Mouse (Mus musculus): Measurements from ENCODE around the gene Mfsd6. TPM values are rescaled to one million over a fixed set of nuclear protein-coding genes. Genes with fewer than 3 reads are reported as not detected.

Mfsd6 gene
- polyA plus RNA-seq, 1 experiment from 2014 or later, result 0.73 TPM

- Histone ChIP-seq H3K4me3 (no peak overlapping the region), H3K9me3 (replicated peaks) (no peaks in the 10 kb centered on the region), H3K36me3 (peaks cover 29% of the 10 kb centered on the region), H3K27ac (peak overlapping the region; percentile 42), H3K27me3 (ENCODE audit: low read depth, poor library complexity, severe bottlenecking) (no peaks in the 10 kb centered on the region), H3K4me1 (peaks cover 17% of the 10 kb centered on the region; the same call in 1 of the 2 replicates)
- 53% methylated on average over 3 of the region's 3 CpGs for WGBS
- peak; percentile 75 for DNase-seq (ENCODE audit: low spot score)
Observed at GRCm38 (mm10) chr1:52652601-52653253, 74.5 kb downstream of the Mfsd6 start.

GRCm38 (mm10) chr1:52650066-52650465 lies 77.2 kb downstream of the Mfsd6 start:
- Histone ChIP-seq H3K9me3 (replicated peaks) (no peaks in the 10 kb centered on the region), H3K27ac (no peak overlapping the region), H3K4me3 (no peak overlapping the region), H3K27me3 (ENCODE audit: low read depth, poor library complexity, severe bottlenecking) (no peaks in the 10 kb centered on the region), H3K36me3 (peaks cover 50% of the 10 kb centered on the region), H3K4me1 (peaks cover 17% of the 10 kb centered on the region; the same call in 1 of the 2 replicates)
- 82% methylated on average over 5 of the region's 5 CpGs for WGBS
- DNase-seq (ENCODE audit: low spot score), result no peak

DNA sequence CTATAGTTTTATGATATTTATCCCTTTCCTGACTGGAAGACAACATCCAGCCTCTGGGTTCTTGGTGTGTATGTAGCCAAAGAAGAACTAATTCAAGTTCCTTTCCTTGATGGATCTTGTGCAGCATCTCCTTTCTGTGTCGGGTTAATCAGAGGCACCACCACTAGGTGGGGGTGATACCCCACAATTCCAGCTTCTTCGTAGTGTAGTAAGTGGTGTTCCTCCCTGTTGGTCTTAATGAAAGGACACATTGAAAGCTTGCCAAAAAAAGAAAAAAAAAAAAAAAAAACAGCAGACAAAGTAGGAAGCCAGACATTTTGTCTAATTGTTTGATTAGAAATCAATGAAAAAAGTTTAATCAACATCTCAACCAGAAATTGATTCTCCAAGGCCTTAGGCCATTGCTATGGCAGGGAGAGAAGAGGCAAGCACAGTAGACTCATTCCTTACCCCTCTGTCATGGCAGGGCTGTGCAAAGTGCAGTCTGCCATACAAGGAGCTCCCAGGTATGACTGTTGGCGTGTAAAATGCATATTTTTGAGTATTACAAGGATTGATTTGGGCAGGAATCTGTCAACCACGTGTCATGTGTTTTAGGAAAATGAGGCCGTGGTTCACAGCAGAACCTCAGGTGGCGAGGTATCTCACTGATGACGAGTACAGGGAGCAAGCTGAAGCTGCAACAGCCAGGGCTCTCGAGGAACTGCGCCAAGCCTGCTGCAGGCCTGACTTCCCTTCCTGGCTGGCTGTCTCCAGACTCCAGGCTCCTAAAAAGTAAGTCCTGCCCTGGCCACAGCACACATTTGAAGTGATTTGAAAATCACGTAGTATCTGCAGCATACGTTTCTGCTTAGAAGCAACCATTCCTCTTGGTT lies 78.9 kb downstream of the Mfsd6 start:
- 84% methylated on average over 11 of the region's 11 CpGs for WGBS
- Histone ChIP-seq H3K9me3 (replicated peaks) (no peaks in the 10 kb centered on the region), H3K4me1 (peaks cover 16% of the 10 kb centered on the region; the same call in 1 of the 2 replicates), H3K4me3 (no peak overlapping the region), H3K27ac (no peak overlapping the region), H3K36me3 (peaks cover 61% of the 10 kb centered on the region), H3K27me3 (ENCODE audit: low read depth, poor library complexity, severe bottlenecking) (no peaks in the 10 kb centered on the region)
- DNase-seq (ENCODE audit: low spot score), result peak; percentile 50

DNA sequence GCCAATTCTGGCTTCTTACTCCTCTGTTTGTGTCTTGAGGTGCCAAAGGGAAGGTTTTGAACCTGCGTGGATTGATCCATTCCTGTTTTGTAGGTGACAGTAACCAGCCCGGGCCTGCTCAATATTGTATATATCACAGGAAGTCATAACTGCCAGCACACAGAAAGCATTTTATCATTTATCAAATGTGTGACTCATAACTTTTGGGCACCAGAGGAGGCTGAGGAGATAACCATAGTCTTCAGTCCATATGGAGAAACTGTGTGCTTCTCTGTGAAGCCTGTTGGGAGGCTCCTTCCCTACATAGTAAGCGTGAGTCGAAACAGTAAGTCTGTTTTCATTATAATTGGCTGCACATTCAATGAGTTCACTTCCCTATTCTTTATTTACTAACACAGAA lies 86.5 kb downstream of the Mfsd6 start:
- DNase-seq (ENCODE audit: low spot score), result no peak
- H3K27me3 ChIP-seq (ENCODE audit: low read depth, poor library complexity, severe bottlenecking), result no peaks in the 10 kb centered on the region
- H3K4me3 ChIP-seq, result no peak overlapping the region
- H3K36me3 ChIP-seq, result peaks cover 58% of the 10 kb centered on the region
- 93% methylated on average over 4 of the region's 4 CpGs for WGBS
- H3K4me1 ChIP-seq, result no peaks in the 10 kb centered on the region
- no peak overlapping the region for H3K27ac ChIP-seq
- no peaks in the 10 kb centered on the region for H3K9me3 ChIP-seq (replicated peaks)

DNA sequence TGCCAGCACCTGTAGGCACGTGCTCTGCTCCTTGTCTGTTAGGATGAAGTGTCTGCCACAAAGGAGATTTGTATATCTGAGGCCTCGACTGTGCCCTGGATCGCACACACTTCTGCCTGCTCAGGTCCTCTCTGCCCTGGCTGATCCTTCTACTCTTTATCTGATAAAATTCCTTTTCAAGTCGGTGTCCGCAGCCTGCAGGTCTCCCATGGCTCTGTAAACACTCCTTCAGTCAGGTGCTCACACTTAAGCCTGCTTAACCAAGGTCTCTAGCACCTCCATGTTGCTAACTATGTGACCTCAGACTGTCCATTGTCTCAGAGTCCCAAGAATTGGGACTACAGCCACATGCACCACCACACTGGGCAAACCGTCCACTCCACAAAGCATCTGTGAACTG lies 87.0 kb downstream of the Mfsd6 start:
- H3K4me3 ChIP-seq, result no peak overlapping the region
- 91% methylated on average over 6 of the region's 6 CpGs for WGBS
- H3K27ac ChIP-seq, result no peak overlapping the region
- H3K36me3 ChIP-seq, result peaks cover 58% of the 10 kb centered on the region
- H3K9me3 ChIP-seq (replicated peaks), result no peaks in the 10 kb centered on the region
- no peaks in the 10 kb centered on the region for H3K4me1 ChIP-seq
- H3K27me3 ChIP-seq (ENCODE audit: low read depth, poor library complexity, severe bottlenecking), result no peaks in the 10 kb centered on the region
- DNase-seq (ENCODE audit: low spot score), result no peak

DNA sequence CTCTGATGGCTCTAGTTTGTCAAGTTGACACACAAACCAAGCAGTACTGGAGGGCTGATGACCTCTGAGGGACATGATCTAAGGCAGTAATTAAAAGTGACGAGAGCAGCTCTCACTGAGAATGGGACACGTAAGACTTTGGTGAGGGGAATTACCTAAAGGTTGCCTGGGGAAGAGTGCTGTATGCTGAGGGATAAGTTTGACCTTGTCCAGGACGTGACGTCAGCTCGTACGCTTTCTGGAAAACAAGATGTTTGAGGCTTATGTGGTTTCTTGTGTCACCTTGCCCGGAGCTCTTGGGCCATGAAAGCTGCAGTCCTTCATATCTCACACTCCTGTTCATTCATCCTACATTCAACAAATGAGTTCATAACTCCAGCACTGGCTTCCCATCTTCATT lies 88.2 kb downstream of the Mfsd6 start:
- Histone ChIP-seq H3K4me1 (no peaks in the 10 kb centered on the region), H3K9me3 (replicated peaks) (no peaks in the 10 kb centered on the region), H3K36me3 (peaks cover 57% of the 10 kb centered on the region), H3K4me3 (no peak overlapping the region), H3K27ac (no peak overlapping the region), H3K27me3 (ENCODE audit: low read depth, poor library complexity, severe bottlenecking) (no peaks in the 10 kb centered on the region)
- 85% methylated on average over 7 of the region's 7 CpGs for WGBS
- no peak for DNase-seq (ENCODE audit: low spot score)

DNA sequence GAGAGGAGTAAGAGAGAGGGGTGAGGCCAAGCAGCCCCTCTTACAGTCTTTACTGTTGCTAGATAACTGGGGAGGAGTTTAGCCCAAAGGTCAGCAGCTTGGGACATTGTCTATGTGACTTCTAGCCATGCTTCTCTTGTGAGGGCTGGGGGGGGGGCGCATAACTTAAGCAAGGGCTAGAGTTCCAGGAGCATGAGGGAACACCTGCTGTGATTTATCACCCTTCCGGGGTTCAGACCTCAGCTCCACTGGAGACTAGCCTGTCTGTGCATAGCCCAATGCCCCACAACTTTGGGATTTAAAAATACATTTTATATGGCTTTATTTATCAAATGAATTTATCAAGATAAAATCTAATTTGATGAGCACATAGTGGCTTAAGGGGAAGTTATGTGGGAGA lies 89.2 kb downstream of the Mfsd6 start:
- Histone ChIP-seq H3K27me3 (ENCODE audit: low read depth, poor library complexity, severe bottlenecking) (no peaks in the 10 kb centered on the region), H3K36me3 (peaks cover 53% of the 10 kb centered on the region), H3K9me3 (replicated peaks) (no peaks in the 10 kb centered on the region), H3K27ac (no peak overlapping the region), H3K4me3 (no peak overlapping the region), H3K4me1 (no peaks in the 10 kb centered on the region)
- WGBS, result 86% methylated on average over 2 of the region's 2 CpGs
- DNase-seq (ENCODE audit: low spot score), result no peak

GRCm38 (mm10) chr1:52635932-52636331 lies 91.3 kb downstream of the Mfsd6 start:
- Histone ChIP-seq H3K27me3 (ENCODE audit: low read depth, poor library complexity, severe bottlenecking) (no peaks in the 10 kb centered on the region), H3K4me3 (no peak overlapping the region), H3K27ac (no peak overlapping the region), H3K4me1 (peaks cover 10% of the 10 kb centered on the region), H3K36me3 (peaks cover 47% of the 10 kb centered on the region), H3K9me3 (replicated peaks) (no peaks in the 10 kb centered on the region)
- DNase-seq (ENCODE audit: low spot score), result no peak
- WGBS, result 98% methylated on average over 3 of the region's 3 CpGs

DNA sequence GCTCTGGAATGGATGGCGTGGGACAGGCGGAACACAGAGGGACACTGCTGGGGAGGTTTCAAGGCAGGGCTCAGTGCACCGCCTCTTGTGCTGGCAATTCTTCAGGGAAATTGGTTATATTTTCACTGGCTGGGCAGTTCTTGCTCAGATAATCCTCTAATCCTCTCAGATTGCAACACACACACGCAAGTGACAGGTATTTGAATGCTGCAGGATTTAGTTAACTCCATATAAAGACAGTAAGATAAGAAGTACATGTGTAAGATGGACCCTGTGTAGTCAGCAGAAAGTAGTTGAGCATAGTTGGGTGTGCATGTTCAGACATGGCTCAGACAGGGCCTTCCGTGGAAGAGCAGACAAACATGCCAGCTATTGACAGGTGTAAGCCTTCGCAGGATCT lies 93.0 kb downstream of the Mfsd6 start:
- 93% methylated on average over 6 of the region's 6 CpGs for WGBS
- no peak for DNase-seq (ENCODE audit: low spot score)
- H3K27ac ChIP-seq, result no peak overlapping the region
- peaks cover 10% of the 10 kb centered on the region for H3K4me1 ChIP-seq
- no peak overlapping the region for H3K4me3 ChIP-seq
- no peaks in the 10 kb centered on the region for H3K9me3 ChIP-seq (replicated peaks)
- H3K36me3 ChIP-seq, result peaks cover 34% of the 10 kb centered on the region
- H3K27me3 ChIP-seq (ENCODE audit: low read depth, poor library complexity, severe bottlenecking), result no peaks in the 10 kb centered on the region

GRCm38 (mm10) chr1:52631570-52631969 lies 95.7 kb downstream of the Mfsd6 start:
- Histone ChIP-seq H3K27ac (peak overlapping the region; percentile 97; the same call in 1 of the 2 replicates), H3K36me3 (peaks cover 14% of the 10 kb centered on the region), H3K4me3 (peak overlapping the region; percentile 75), H3K4me1 (peaks cover 10% of the 10 kb centered on the region), H3K27me3 (ENCODE audit: low read depth, poor library complexity, severe bottlenecking) (no peaks in the 10 kb centered on the region), H3K9me3 (replicated peaks) (no peaks in the 10 kb centered on the region)
- 81% methylated on average over 2 of the region's 2 CpGs for WGBS
- DNase-seq (ENCODE audit: low spot score), result no peak

DNA sequence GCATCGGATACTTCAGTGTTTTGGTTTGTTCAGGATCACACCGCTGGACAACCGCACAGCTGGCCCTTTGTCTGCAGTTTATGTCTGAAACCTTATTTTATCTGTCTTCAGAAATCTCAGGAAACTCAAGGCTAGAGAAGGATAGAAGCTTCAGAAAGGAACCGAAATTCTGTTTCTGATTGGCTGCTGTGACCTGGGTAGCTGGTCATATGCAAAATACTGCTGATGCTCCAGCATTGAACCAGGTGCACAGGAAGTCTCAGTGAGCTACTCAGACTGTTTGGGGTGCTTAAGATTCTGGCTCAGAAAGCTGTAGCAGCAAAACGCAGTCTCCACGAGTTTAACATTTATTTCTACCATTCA lies 96.3 kb downstream of the Mfsd6 start:
- no peaks in the 10 kb centered on the region for H3K9me3 ChIP-seq (replicated peaks)
- peak overlapping the region; percentile 75 for H3K4me3 ChIP-seq
- H3K27me3 ChIP-seq (ENCODE audit: low read depth, poor library complexity, severe bottlenecking), result no peaks in the 10 kb centered on the region
- H3K27ac ChIP-seq, result peak overlapping the region; percentile 97
- H3K36me3 ChIP-seq, result peaks cover 14% of the 10 kb centered on the region
- peaks cover 10% of the 10 kb centered on the region for H3K4me1 ChIP-seq
- 2% methylated on average over 6 of the region's 6 CpGs for WGBS
- DNase-seq (ENCODE audit: low spot score), result no peak

- Histone ChIP-seq H3K4me1 (peaks cover 10% of the 10 kb centered on the region), H3K27ac (peak within 1 kb of the TSS; percentile 97), H3K9me3 (replicated peaks) (no peaks in the 10 kb centered on the region), H3K27me3 (ENCODE audit: low read depth, poor library complexity, severe bottlenecking) (no peaks in the 10 kb centered on the region), H3K4me3 (peak within 1 kb of the TSS; percentile 75), H3K36me3 (peaks cover 9% of the 10 kb centered on the region)
- peak; percentile 97 for DNase-seq (ENCODE audit: low spot score)
- WGBS, result under 1% methylated on average over 44 of the region's 44 CpGs
Observed at GRCm38 (mm10) chr1:52630248-52630936, 96.9 kb downstream of the Mfsd6 start, which contains the start of gene Nemp2. Nemp2 (plus strand) TSS chr1:52630703.

- no peaks in the 10 kb centered on the region for H3K36me3 ChIP-seq
- no peaks in the 10 kb centered on the region for H3K27me3 ChIP-seq (ENCODE audit: low read depth, poor library complexity, severe bottlenecking)
- no peaks in the 10 kb centered on the region for H3K4me1 ChIP-seq
- H3K9me3 ChIP-seq (replicated peaks), result no peaks in the 10 kb centered on the region
- no peak overlapping the region for H3K4me3 ChIP-seq
- no peak for DNase-seq (ENCODE audit: low spot score)
- no peak overlapping the region for H3K27ac ChIP-seq
Observed at GRCm38 (mm10) chr1:52620442-52620841, 106.8 kb downstream of the Mfsd6 start.

Data from limb, embryonic 10.5 days (tissue).